Mouse (Mus musculus): ENCODE data around the gene Fam171a2. TPM values are rescaled to one million over a fixed set of nuclear protein-coding genes. Genes with fewer than 3 reads are reported as not detected.
"Not testable (repeated sequence)": the region's sequence is repeated elsewhere in the genome, so short reads cannot be mapped to it uniquely, and the experiment has no call there.

Fam171a2 gene
- polyA plus RNA-seq, 1 experiment from 2014 or later = 8.5 TPM

DNA sequence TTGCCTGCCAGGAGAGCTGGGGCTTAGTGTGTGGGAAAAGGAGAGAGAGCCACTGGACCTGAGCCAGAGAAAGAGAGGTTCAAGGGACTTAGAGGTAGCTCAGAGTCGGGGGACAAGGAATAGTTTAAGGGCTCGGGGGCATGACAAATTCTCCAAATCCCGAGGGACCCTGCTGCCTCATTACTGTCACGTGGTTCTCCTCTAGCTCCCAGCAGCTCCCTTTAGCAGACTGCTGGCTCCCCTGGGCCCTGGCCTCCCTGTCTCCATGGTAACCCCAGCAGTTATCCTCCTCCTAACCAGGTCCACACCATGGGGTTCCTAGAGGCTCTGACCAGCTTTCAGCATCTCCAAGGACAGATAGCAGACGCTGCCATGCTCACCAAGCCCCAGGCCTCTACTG lies 52.2 kb downstream of the Fam171a2 start:
- Histone ChIP-seq H3K9ac (peak overlapping the region; percentile 84), H3K4me1 (peaks cover 68% of the 10 kb centered on the region), H3K4me2 (peak overlapping the region; percentile 85), H3K27me3 (peaks cover 21% of the 10 kb centered on the region), H3K9me3 (replicated peaks) (no peaks in the 10 kb centered on the region), H3K4me3 (peak overlapping the region; percentile 72), H3K27ac (peak overlapping the region; percentile 94), H3K36me3 (ENCODE audit: poor library complexity, severe bottlenecking) (peaks cover 21% of the 10 kb centered on the region)
- no peak for ATAC-seq
- under 1% methylated on average over 5 of the region's 5 CpGs for WGBS

DNA sequence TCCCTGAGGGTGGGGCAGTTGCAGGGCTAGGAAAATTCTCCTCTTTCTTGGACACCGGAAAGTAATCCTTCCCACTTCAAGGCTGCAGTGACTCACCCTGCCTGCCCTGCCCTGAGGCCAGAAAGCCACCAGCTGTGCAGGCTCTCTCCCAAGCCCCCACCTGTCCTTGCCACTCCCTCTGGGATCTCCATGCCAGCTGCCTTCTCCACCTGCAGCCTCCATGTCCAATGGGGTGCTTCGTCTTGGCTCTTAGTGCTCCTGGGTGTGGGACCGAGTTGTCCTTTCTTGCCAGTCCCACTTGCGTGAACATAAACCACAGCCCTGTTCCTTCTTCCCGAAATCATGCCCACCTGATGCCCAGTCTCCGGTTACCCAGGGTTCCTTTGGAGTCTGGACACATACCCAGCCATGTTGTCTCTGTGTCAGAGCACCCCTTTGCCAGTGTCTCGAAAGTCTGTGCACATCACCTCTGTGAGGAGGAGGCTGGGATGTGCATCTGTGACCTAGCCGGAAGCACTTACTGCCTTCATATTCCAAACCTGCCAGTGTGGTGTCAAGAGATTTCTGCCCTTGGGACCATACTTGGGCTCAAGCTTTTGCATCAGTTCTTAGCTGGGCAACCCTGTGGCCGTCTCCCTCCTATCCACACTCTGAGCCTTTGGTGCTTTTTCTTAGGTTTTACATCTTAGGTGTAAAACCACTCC lies 52.9 kb downstream of the Fam171a2 start:
- peak overlapping the region; percentile 94 for H3K27ac ChIP-seq
- H3K27me3 ChIP-seq = peaks cover 15% of the 10 kb centered on the region
- no peak for ATAC-seq
- 73% methylated on average over 9 of the region's 9 CpGs for WGBS
- H3K4me3 ChIP-seq = peak overlapping the region; percentile 72
- peaks cover 15% of the 10 kb centered on the region for H3K36me3 ChIP-seq (ENCODE audit: poor library complexity, severe bottlenecking)
- H3K9ac ChIP-seq = peak overlapping the region; percentile 84
- peak overlapping the region; percentile 85 for H3K4me2 ChIP-seq
- H3K4me1 ChIP-seq = peaks cover 63% of the 10 kb centered on the region
- no peaks in the 10 kb centered on the region for H3K9me3 ChIP-seq (replicated peaks)

- Histone ChIP-seq H3K4me3 (peak overlapping the region; percentile 72), H3K9ac (peak overlapping the region; percentile 84), H3K36me3 (ENCODE audit: poor library complexity, severe bottlenecking) (peaks cover 10% of the 10 kb centered on the region), H3K4me1 (peaks cover 56% of the 10 kb centered on the region), H3K27ac (peak overlapping the region; percentile 94), H3K4me2 (peak overlapping the region; percentile 85), H3K9me3 (replicated peaks) (no peaks in the 10 kb centered on the region), H3K27me3 (peaks cover 8% of the 10 kb centered on the region)
- 4% methylated on average over 17 of the region's 17 CpGs for WGBS
- ATAC-seq = peak; percentile 70
Measured at GRCm38 (mm10) chr11:102393719-102394420, 53.6 kb downstream of the Fam171a2 start.

- H3K27me3 ChIP-seq = peaks cover 3% of the 10 kb centered on the region; the same call in 1 of the 2 replicates
- H3K4me2 ChIP-seq = peak within 1 kb of the TSS; percentile 85
- peaks cover 50% of the 10 kb centered on the region for H3K4me1 ChIP-seq
- H3K9ac ChIP-seq = peak within 1 kb of the TSS; percentile 84
- ATAC-seq = peak; percentile 93
- H3K4me3 ChIP-seq = peak within 1 kb of the TSS; percentile 72
- 1% methylated on average over 25 of the region's 34 CpGs for WGBS
- H3K9me3 ChIP-seq (replicated peaks) = no peaks in the 10 kb centered on the region
- H3K36me3 ChIP-seq (ENCODE audit: poor library complexity, severe bottlenecking) = peaks cover 4% of the 10 kb centered on the region
- peak within 1 kb of the TSS; percentile 94 for H3K27ac ChIP-seq
Measured at GRCm38 (mm10) chr11:102393238-102393634, 54.2 kb downstream of the Fam171a2 start, which contains the start of gene Rundc3a. Gene Rundc3a (plus strand): TSS chr11:102393403.

DNA sequence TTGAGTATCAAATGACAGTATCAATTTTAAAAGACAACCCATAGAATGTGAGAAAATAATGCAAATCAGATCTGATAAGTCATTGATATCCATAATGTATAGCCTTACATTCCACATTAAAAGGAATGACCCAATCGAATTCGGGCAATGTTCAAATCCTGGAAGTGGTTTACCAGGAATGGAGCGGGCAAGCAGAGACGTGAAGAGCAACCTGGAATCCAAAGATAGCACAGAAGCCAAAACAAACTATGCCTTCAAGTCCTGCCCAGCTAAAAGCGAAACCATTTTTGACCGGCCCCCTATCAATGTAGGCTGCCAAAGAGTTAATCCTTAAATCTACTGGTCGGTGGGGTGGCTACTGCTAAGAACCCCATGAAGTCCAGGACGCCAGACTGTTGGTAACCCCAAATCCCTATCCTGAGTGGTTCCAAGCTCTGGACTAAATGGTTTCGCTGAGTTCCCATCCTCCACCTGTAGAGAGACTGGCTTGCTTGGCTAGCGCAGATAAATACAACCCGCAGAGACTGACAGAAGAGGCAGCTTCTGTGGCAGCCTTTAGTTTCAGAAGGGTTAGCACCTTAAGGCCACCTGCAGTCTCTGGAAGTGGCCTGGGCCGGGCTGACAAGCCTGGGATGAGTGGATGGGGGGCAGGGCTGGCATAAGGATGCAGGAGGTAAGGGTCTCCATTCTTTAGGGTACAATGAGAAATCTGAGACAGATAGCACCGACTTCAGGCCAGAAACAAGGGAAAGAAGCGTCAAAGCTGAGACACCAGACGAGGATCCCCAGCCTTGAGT lies 54.8 kb downstream of the Fam171a2 start:
- 19% methylated on average over 15 of the region's 15 CpGs for WGBS
- H3K27me3 ChIP-seq = no peaks in the 10 kb centered on the region
- peak overlapping the region; percentile 72 for H3K4me3 ChIP-seq
- peak overlapping the region; percentile 94 for H3K27ac ChIP-seq
- peak; percentile 62; the same call in 1 of the 2 replicates for ATAC-seq
- H3K4me1 ChIP-seq = peaks cover 46% of the 10 kb centered on the region
- H3K9ac ChIP-seq = peak overlapping the region; percentile 84
- peak overlapping the region; percentile 85 for H3K4me2 ChIP-seq
- no peaks in the 10 kb centered on the region for H3K36me3 ChIP-seq (ENCODE audit: poor library complexity, severe bottlenecking)
- no peaks in the 10 kb centered on the region for H3K9me3 ChIP-seq (replicated peaks)

- 89% methylated on average over 4 of the region's 5 CpGs for WGBS
Measured at GRCm38 (mm10) chr11:102389436-102389835, 58.0 kb downstream of the Fam171a2 start.

More at GRCm38 (mm10) chr11:102389436-102389835, 58.0 kb downstream of the Fam171a2 start:
- H3K9me3 ChIP-seq (replicated peaks); H3K36me3 ChIP-seq (ENCODE audit: poor library complexity, severe bottlenecking); ATAC-seq; H3K27ac ChIP-seq; H3K4me3 ChIP-seq; H3K27me3 ChIP-seq; H3K4me2 ChIP-seq; H3K9ac ChIP-seq: not testable (repeated sequence)
- peaks cover 14% of the 10 kb centered on the region for H3K4me1 ChIP-seq

Small RNA genes lying within 50 kb of the gene (microRNA-seq; reads per million reads assigned to microRNA genes)
- gene Mir6930 = not detected

Other genes starting within 250 kb of the Fam171a2 start
- 88.2 TPM in 2 replicates for gene Hdac5, start 217.5 kb downstream of the Fam171a2 start, polyA plus RNA-seq (2015; fragmentation: Nextera tagmentation; extraction: Ambion mirVana)
- 11.0 and 13.7 TPM in 2 replicates for gene BC030867, start 198.8 kb downstream of the Fam171a2 start, polyA plus RNA-seq (2015; fragmentation: Nextera tagmentation; extraction: Ambion mirVana)
- gene Asb16, start 178.9 kb downstream of the Fam171a2 start, polyA plus RNA-seq (2015; fragmentation: Nextera tagmentation; extraction: Ambion mirVana) = not detected in 2 replicates
- 63.2 and 69.6 TPM in 2 replicates for gene Tmub2, start 162.8 kb downstream of the Fam171a2 start, polyA plus RNA-seq (2015; fragmentation: Nextera tagmentation; extraction: Ambion mirVana)
- gene Atxn7l3, start 151.1 kb downstream of the Fam171a2 start, polyA plus RNA-seq (2015; fragmentation: Nextera tagmentation; extraction: Ambion mirVana) = 21.8 and 22.7 TPM in 2 replicates
- gene Ubtf, start 127.9 kb downstream of the Fam171a2 start, polyA plus RNA-seq (2015; fragmentation: Nextera tagmentation; extraction: Ambion mirVana) = 96.1 and 98.8 TPM in 2 replicates
- 2.6 and 6.5 TPM in 2 replicates for gene Slc4a1, start 81.5 kb downstream of the Fam171a2 start, polyA plus RNA-seq (2015; fragmentation: Nextera tagmentation; extraction: Ambion mirVana)
- 93.9 and 94.8 TPM in 2 replicates for gene Rundc3a, start 54.3 kb downstream of the Fam171a2 start, polyA plus RNA-seq (2015; fragmentation: Nextera tagmentation; extraction: Ambion mirVana)
- 157 and 159 TPM in 2 replicates for gene Slc25a39, start 39.7 kb downstream of the Fam171a2 start, polyA plus RNA-seq (2015; fragmentation: Nextera tagmentation; extraction: Ambion mirVana)
- 49.5 and 53.9 TPM in 2 replicates for gene Grn, start 17.4 kb downstream of the Fam171a2 start, polyA plus RNA-seq (2015; fragmentation: Nextera tagmentation; extraction: Ambion mirVana)
- gene Itga2b, start 22.4 kb upstream of the Fam171a2 start, polyA plus RNA-seq (2015; fragmentation: Nextera tagmentation; extraction: Ambion mirVana) = 2.9 and 3.8 TPM in 2 replicates
- 75.1 and 83.8 TPM in 2 replicates for gene Gpatch8, start 108.7 kb upstream of the Fam171a2 start, polyA plus RNA-seq (2015; fragmentation: Nextera tagmentation; extraction: Ambion mirVana)
- gene Gm11627, start 131.8 kb upstream of the Fam171a2 start, polyA plus RNA-seq (2015; fragmentation: Nextera tagmentation; extraction: Ambion mirVana) = 8.8 and 17.2 TPM in 2 replicates
- gene Fzd2, start 156.7 kb upstream of the Fam171a2 start, polyA plus RNA-seq (2015; fragmentation: Nextera tagmentation; extraction: Ambion mirVana) = 22.0 and 24.4 TPM in 2 replicates
- gene Meioc, start 216.0 kb upstream of the Fam171a2 start, polyA plus RNA-seq (2015; fragmentation: Nextera tagmentation; extraction: Ambion mirVana) = 0.09 and 0.13 TPM in 2 replicates